Mouse (Mus musculus) NIH3T3 (cell line): ENCODE results near the gene Nudt1.

Source experiments
- DNase-seq: peaks from one replicate; pipeline ENCODE4 v3.0.0-alpha.2; 2012; ENCODE audit warnings: low read depth

The Nudt1 gene

DNA sequence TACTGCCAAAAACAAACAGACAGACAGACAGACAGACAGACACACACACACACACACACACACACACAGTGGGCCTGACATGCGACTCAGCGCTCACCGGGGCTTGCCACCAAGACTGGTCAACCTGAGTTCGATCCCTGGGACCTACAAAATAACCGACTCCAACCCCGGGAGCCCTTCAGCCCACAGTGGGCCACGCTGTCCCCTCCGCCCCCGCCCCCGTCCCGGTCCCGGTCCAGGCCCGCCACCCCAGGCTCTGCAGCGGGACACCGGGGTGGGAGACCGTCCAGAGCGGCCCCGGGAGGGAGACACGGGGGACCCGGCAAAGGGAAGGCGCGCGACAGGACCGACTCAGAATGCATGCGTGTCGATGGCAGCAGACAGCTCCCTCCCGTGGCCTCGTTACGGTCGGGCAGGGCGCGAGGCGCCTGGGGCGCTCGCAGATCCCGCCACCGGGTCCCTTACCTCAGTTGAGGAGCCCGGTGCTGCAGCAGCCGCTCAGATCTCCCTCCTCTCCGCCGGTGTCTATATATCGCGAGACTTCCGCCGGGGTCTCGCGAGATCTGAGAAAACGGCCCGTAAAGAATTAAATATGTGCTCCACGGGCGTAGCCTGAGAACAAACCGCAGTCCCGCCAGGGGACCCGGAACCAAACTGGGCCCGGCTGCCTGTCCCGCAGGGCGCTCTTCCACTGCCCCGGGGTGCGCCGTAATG lies at the start of gene Nudt1, which contains the start of gene Mad1l1:
Nudt1 (plus strand) TSS at position 615 of the 714 bp plus-strand sequence.
Mad1l1 (minus strand) TSS at position 511 of the 714 bp plus-strand sequence.
- peak; percentile 99 for DNase-seq

GRCm38 (mm10) chr5:140276779-140277178 lies 44.7 kb upstream of the Nudt1 start:
- DNase-seq = no peak

GRCm38 (mm10) chr5:140280205-140280604 lies 41.3 kb upstream of the Nudt1 start:
- DNase-seq = no peak

DNA sequence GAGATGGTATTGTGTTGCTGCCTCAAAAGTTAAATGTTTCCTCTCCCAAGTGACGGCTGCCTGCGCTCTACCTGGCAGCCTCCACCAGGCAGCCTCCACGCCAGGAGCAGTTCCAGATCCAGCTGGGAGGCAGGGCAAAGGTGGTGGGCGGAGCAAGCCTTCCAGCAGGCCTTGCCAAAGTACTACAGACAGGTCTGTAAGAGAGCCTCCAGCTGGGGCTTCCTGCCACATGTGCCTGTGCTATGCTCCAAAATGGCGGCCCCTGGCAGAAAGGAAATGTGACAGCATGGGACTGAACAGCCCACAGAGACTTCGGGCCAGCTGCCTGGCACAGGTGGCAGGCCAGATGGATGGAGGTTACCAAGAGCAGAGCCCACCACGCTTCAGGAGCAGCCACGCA lies 39.1 kb upstream of the Nudt1 start:
- no peak for DNase-seq

- no peak for DNase-seq
Observed at GRCm38 (mm10) chr5:140282900-140283299, 38.6 kb upstream of the Nudt1 start.

- no peak for DNase-seq
Observed at GRCm38 (mm10) chr5:140284011-140284410, 37.4 kb upstream of the Nudt1 start.

- no peak for DNase-seq
Observed at GRCm38 (mm10) chr5:140284761-140285160, 36.7 kb upstream of the Nudt1 start.

DNA sequence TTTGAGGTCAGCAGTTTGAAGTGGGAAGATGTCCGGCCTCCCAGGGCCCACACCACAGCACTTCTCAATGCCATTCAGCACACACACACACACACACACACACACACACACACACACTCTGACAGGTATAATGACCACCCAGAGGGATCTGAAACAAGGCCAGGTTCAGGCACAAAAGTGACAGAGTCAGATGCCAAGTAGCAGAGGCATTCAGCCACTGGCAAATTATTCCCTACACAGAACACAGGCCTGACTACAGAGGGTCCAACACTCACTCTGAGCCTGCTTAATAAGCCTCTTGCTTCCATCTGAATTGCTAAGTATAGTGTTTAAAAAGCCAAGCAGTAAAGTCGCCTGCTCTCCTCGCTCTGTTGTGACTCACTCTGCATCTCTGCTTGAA lies 33.2 kb upstream of the Nudt1 start:
- DNase-seq = no peak

- DNase-seq = no peak
Observed at GRCm38 (mm10) chr5:140289161-140289560, 32.3 kb upstream of the Nudt1 start.

DNA sequence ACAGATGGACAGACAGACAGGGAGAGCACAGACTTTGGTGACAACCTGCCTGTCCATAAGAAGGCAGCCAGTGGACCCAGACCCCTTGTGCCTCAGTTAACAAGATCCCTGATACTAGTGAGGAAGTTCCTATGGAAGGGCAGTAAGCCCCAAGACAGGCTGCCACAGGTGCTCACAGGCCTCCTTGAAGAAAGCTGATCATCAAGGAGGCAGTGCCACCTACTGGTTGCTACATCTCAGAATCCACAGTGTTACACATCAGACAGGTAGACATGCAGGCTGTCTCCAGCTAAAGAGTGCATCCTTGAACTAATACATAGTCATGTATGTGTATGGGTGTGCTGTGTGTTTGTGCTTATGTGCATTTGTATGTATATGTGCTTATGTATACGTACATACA lies 29.3 kb upstream of the Nudt1 start:
- peak; percentile 82 for DNase-seq

DNA sequence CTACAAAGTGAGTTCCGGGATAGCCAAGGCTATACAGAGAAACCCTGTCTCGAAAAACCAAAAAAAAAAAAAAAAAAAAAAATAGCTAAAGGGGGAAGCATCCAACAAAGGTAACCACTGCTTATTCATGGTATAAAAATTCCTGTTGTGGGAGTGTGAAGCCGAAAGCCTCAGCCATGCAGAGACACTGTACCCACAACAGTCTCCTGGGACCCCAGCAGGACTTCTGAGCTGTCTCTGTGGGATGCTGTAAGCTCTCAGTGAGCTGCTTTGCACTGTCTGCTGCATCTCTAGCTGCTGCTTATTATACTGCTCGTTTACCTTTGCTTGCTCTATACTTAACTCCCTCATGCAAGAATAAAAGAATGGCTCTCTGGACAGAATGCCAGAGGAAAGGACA lies 23.2 kb upstream of the Nudt1 start:
- no peak for DNase-seq

GRCm38 (mm10) chr5:140306016-140306415 lies 15.4 kb upstream of the Nudt1 start:
- DNase-seq = no peak

DNA sequence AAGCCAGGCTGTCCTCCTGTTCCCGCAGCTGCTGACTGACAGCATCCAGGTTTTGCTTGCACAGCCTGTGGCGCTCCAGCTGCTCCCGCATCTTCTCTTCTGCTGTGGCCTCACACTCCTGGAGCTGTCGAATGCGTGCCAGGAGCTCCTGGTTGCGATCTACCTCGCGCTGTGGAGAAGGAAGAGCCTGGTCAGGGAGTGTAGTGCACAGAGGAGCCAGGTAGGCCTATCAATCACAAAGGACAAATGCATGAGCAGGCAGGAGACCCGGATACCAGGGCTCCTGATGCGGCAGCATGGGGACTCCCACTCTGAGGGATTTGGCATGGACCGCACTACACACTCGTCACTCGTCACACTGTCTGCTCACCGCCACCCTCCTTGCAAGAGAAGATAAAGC lies 13.9 kb upstream of the Nudt1 start:
- no peak for DNase-seq

- peak; percentile 44 for DNase-seq
Observed at GRCm38 (mm10) chr5:140316716-140317115, 4.7 kb upstream of the Nudt1 start.

- peak; percentile 62 for DNase-seq
Observed at GRCm38 (mm10) chr5:140321756-140322575, 510 bp downstream of the Nudt1 start.

- no peak for DNase-seq
Observed at GRCm38 (mm10) chr5:140324058-140324457, 2.6 kb downstream of the Nudt1 start.

- peak; percentile 88 for DNase-seq
Observed at GRCm38 (mm10) chr5:140331615-140332512, 10.4 kb downstream of the Nudt1 start, which contains the start of gene Mrm2. TSS of gene Mrm2 (minus strand) at chr5:140331898.

- no peak for DNase-seq
Observed at GRCm38 (mm10) chr5:140332519-140332918, 11.1 kb downstream of the Nudt1 start.

GRCm38 (mm10) chr5:140333631-140334030 lies 12.2 kb downstream of the Nudt1 start:
- peak; percentile 54 for DNase-seq

DNA sequence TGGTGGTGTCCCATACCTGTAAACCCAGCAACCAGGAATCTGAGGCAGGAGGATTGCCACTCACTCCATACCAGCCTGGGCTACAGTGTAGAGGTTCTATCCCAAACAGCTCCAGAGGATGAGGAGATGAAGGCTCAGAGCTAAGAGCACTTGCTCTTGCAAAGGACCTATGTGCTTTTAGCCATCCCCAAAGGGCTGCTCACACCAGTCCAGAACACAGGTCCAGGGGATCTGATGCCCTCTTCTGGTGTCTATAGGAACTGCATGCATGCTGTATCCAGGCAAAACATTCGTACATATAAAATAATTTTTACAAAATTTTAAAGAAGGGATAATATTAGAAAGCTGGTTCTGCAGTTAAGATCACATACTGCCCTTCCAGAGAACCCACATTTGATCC lies 15.2 kb downstream of the Nudt1 start:
- peak; percentile 75 for DNase-seq

GRCm38 (mm10) chr5:140338779-140339178 lies 17.3 kb downstream of the Nudt1 start:
- DNase-seq = no peak

DNA sequence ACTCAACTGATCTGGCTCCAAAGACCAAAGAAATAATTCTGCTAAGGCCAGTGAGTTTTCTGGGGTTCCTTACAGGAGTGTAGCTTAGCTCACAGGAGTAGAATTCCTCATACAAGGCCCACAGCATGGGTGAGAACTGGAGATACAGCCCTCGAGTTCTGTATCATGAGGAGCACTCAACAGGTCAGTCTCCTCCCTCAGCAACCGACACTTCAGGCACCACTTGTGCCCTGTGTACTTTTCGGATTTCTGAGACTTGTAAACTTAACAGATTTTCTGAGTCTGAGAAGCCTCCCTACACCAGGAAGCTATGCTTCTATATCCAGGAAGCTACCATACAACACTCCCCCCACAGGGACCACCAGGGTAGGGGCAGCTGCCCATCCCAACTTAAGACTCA lies 18.4 kb downstream of the Nudt1 start:
- DNase-seq = no peak
